11 mouse cellular contexts compared by ENCODE assay signal in the genomic region with DNA sequence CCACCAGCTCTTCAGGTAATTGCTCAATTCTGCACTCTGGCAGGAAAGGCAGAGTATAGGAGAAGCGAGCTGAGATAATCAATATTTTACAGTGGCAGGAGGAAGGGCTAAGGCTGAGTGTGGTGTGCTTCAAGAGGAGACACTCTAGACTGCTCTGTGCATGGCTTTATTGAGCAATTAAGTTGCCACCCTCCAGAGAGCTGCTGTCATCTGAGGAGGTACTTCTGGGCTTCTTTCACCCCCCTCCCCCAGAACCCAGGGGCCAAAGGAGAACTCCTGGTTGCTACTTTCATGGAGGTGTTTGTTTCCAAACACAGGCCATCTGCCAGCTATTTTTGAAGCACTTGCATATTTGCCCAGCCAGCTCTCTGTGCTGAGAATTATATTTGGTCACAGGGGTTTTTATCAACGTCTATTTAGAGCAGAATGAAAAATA.
DNase-seq lines count a peak whose midpoint lies in the region; ATAC-seq and TF ChIP-seq lines count a peak whose summit lies in the region.
"Had no signal": no experiment of that assay in that cellular context is flagged by ENCODE, and none has a peak within 500 bp of the region (broad histone marks: within the 10 kb centered on the region; RNA-seq: fewer than 3 reads in every experiment).

No protein-coding gene starts in this region.

- peaks cover 23% of the 10 kb centered on the region for H3K4me1 ChIP-seq in heart, embryonic 10.5 days
- no peaks in the 10 kb centered on the region for H3K4me1 ChIP-seq in embryonic facial prominence, embryonic 15.5 days
- peaks cover 24% of the 10 kb centered on the region for H3K4me1 ChIP-seq in heart, embryonic 15.5 days (replicated peaks)
- H3K4me1 ChIP-seq in lung, embryonic 14.5 days (ENCODE audit: insufficient read depth): no peaks in the 10 kb centered on the region
- H3K4me1 ChIP-seq: midbrain, embryonic 10.5 days; stomach, embryonic 15.5 days had no signal

- no peak for TF ChIP-seq CTCF in lung, embryonic 14.5 days (IDR thresholded peaks at IDR 0.05; ENCODE audit: low read depth)

- peak; percentile 96 for DNase-seq in heart, adult 11 months
- no peak for DNase-seq in heart, embryonic 10.5 days (ENCODE audit: low spot score)
- DNase-seq in lung, embryonic 14.5 days: peak; percentile 23
- no peak for DNase-seq in cerebellum, adult 9-10 months
- no peak for DNase-seq in layer of hippocampus, postnatal 36 days
- DNase-seq in MN1 (ENCODE audit: low spot score): no peak

- ATAC-seq in embryonic facial prominence, embryonic 15.5 days (ENCODE audit: insufficient number of reproducible peaks, low FRiP score, low TSS enrichment, low read depth): peak; percentile 57; the same call in 1 of the 2 replicates
- ATAC-seq in heart, embryonic 15.5 days (replicated peaks; ENCODE audit: insufficient number of reproducible peaks, insufficient read depth, low FRiP score, low read depth): peak; percentile 67
- peak; percentile 17; the same call in 1 of the 2 replicates for ATAC-seq in lung, embryonic 14.5 days (ENCODE audit: insufficient read depth)

- H3K4me3 ChIP-seq in heart, embryonic 10.5 days: no peak overlapping the region
- H3K4me3 ChIP-seq in embryonic facial prominence, embryonic 15.5 days (replicated peaks): no peak overlapping the region
- H3K4me3 ChIP-seq in heart, embryonic 15.5 days: no peak overlapping the region
- H3K4me3 ChIP-seq in lung, embryonic 14.5 days (ENCODE audit: low read depth, low read length): no peak overlapping the region
- H3K4me3 ChIP-seq: kidney, embryonic 15.5 days; midbrain, embryonic 10.5 days; stomach, embryonic 15.5 days had no signal

- no peaks in the 10 kb centered on the region for H3K9me3 ChIP-seq in heart, embryonic 10.5 days
- H3K9me3 ChIP-seq in embryonic facial prominence, embryonic 15.5 days (replicated peaks): no peaks in the 10 kb centered on the region
- H3K9me3 ChIP-seq in heart, embryonic 15.5 days (replicated peaks): no peaks in the 10 kb centered on the region
- H3K9me3 ChIP-seq in lung, embryonic 14.5 days (ENCODE audit: low read depth, low read length): no peaks in the 10 kb centered on the region
- H3K9me3 ChIP-seq: kidney, embryonic 15.5 days; midbrain, embryonic 10.5 days; stomach, embryonic 15.5 days had no signal

- H3K27me3 ChIP-seq in heart, embryonic 10.5 days (ENCODE audit: insufficient read depth, poor library complexity, severe bottlenecking): no peaks in the 10 kb centered on the region
- H3K27me3 ChIP-seq in embryonic facial prominence, embryonic 15.5 days: no peaks in the 10 kb centered on the region
- H3K27me3 ChIP-seq in heart, embryonic 15.5 days: no peaks in the 10 kb centered on the region
- no peaks in the 10 kb centered on the region for H3K27me3 ChIP-seq in lung, embryonic 14.5 days (ENCODE audit: insufficient read depth, low read length)
- H3K27me3 ChIP-seq: kidney, embryonic 15.5 days; stomach, embryonic 15.5 days had no signal

- H3K27ac ChIP-seq in heart, embryonic 10.5 days: no peak overlapping the region
- H3K27ac ChIP-seq in embryonic facial prominence, embryonic 15.5 days (replicated peaks): no peak overlapping the region
- peak overlapping the region; percentile 89 for H3K27ac ChIP-seq in heart, embryonic 15.5 days
- H3K27ac ChIP-seq in lung, embryonic 14.5 days (ENCODE audit: low read depth): no peak overlapping the region
- H3K27ac ChIP-seq: kidney, embryonic 15.5 days; midbrain, embryonic 10.5 days; stomach, embryonic 15.5 days had no signal

- 42% methylated on average over 2 of the region's 2 CpGs for WGBS in heart, embryonic 10.5 days
- WGBS in embryonic facial prominence, embryonic 15.5 days: 33% methylated on average over 2 of the region's 2 CpGs
- 22% methylated on average over 2 of the region's 2 CpGs for WGBS in heart, embryonic 15.5 days
- WGBS in lung, embryonic 14.5 days: 25% methylated on average over 2 of the region's 2 CpGs

- H3K36me3 ChIP-seq in heart, embryonic 10.5 days: no peaks in the 10 kb centered on the region
- H3K36me3 ChIP-seq in embryonic facial prominence, embryonic 15.5 days: no peaks in the 10 kb centered on the region
- H3K36me3 ChIP-seq in heart, embryonic 15.5 days: peaks cover 6% of the 10 kb centered on the region; the same call in 1 of the 2 replicates
- no peaks in the 10 kb centered on the region for H3K36me3 ChIP-seq in lung, embryonic 14.5 days (ENCODE audit: insufficient read depth)
- H3K36me3 ChIP-seq: midbrain, embryonic 10.5 days; stomach, embryonic 15.5 days had no signal

- no peak overlapping the region for H3K9ac ChIP-seq in embryonic facial prominence, embryonic 15.5 days
- H3K9ac ChIP-seq in heart, embryonic 15.5 days: no peak overlapping the region
- H3K9ac ChIP-seq in lung, embryonic 14.5 days: no peak overlapping the region
- H3K9ac ChIP-seq: kidney, embryonic 15.5 days; stomach, embryonic 15.5 days had no signal

- no peak overlapping the region for H3K4me2 ChIP-seq in embryonic facial prominence, embryonic 15.5 days (replicated peaks)
- H3K4me2 ChIP-seq in heart, embryonic 15.5 days: peak overlapping the region; percentile 40; the same call in 1 of the 2 replicates
- H3K4me2 ChIP-seq in lung, embryonic 14.5 days: no peak overlapping the region
- H3K4me2 ChIP-seq: kidney, embryonic 15.5 days; stomach, embryonic 15.5 days had no signal

Comparison
In these comparisons a context has a peak if more than half of its experiments do, and no peak if none do; other contexts are left out.
1. DNase-seq: peak in heart, adult 11 months (single experiment) and lung, embryonic 14.5 days (single experiment); none in heart, embryonic 10.5 days (single experiment), cerebellum, adult 9-10 months (single experiment), layer of hippocampus, postnatal 36 days (0 of 2) and MN1 (single experiment).
2. ATAC-seq: peak in every context shown above with its lines; median percentile 67 in heart, embryonic 15.5 days; 57 in embryonic facial prominence, embryonic 15.5 days; 17 in lung, embryonic 14.5 days.